Mouse (Mus musculus): ENCODE measurements around the gene Pabpn1. TPM values are rescaled to one million over a fixed set of nuclear protein-coding genes. Genes with fewer than 3 reads are reported as not detected.

Gene Pabpn1
- polyA plus RNA-seq, 1 experiment from 2014 or later = 168 TPM

DNA sequence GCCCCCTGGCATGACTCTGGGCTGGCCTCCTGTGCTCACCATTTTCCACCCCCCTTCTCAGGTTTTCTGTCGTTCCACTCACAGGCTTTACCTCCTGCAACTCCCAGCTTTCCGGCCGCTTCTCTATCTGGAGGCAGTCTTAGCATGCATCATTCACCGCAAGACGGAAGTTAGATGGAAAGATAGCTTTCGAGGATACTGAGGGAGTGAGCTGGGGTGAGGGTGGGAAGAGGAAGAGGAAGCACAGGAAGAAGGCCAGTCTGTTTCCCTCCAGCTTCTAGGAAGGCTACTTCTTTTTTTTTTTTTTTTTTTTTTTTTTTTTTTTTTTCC, 44.5 kb downstream of the Pabpn1 start:
- no peaks in the 10 kb centered on the region for H3K27me3 ChIP-seq (ENCODE audit: control insufficient read depth, insufficient read depth, low read length)
- H3K9ac ChIP-seq (ENCODE audit: low read depth, low read length) = no peak overlapping the region
- no peaks in the 10 kb centered on the region for H3K9me3 ChIP-seq (ENCODE audit: control insufficient read depth, low read length)
- H3K4me3 ChIP-seq (ENCODE audit: low read depth, low read length) = no peak overlapping the region
- H3K27ac ChIP-seq (ENCODE audit: low read depth, low read length) = no peak overlapping the region
- H3K4me2 ChIP-seq (replicated peaks; ENCODE audit: low read depth, low read length) = no peak overlapping the region
- ATAC-seq (ENCODE audit: low FRiP score) (no peak), DNase-seq (ENCODE audit: low spot score) (no peak)
- H3K4me1 ChIP-seq (replicated peaks; ENCODE audit: control insufficient read depth, insufficient read depth, low read length) = peaks cover 5% of the 10 kb centered on the region; the same call in 1 of the 2 replicates
- 72% methylated on average over 6 of the region's 6 CpGs for WGBS
- no peaks in the 10 kb centered on the region for H3K36me3 ChIP-seq (ENCODE audit: control insufficient read depth, insufficient read depth, low read length)

DNA sequence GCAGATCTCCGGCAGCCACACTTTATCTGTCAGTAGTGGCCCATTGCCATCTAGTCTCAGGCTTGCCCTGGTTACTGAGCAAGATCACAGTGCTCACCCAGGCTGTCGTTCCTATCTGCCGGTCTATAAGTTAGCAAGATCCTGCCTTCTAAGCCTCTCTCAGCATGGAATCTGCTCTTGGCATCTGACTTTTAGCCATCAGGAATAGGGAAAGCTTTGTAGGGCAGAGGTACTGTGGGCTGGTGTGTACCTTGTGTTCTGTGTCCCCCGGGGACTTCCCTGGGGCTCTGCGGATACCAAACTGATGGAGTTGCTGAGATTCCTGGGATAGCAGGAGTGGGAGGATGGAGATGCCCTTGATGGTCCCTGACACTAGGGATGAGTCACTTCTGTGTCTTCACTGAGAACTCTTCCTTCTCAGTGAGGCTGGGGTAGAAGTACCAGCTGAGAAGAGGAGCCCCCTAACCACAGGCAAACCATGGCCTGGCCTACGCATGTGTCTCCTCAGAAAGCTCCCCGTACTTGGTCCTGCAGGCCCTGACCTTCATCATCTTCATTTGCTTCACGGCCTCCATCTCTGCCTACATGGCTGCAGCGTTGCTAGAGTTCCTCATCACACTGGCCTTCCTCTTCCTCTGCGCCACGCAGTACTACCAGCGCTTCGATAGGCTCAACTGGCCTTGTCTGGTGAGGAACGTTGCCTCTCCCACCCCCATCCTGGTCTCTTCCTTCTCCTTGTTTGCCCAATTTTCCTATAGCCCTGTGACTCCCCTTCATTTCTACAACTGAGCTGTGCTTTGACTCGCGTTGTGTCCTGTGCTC, 45.3 kb downstream of the Pabpn1 start:
- 95% methylated on average over 16 of the region's 16 CpGs for WGBS
- no peak overlapping the region for H3K4me2 ChIP-seq (replicated peaks; ENCODE audit: low read depth, low read length)
- no peak overlapping the region for H3K27ac ChIP-seq (ENCODE audit: low read depth, low read length)
- H3K36me3 ChIP-seq (ENCODE audit: control insufficient read depth, insufficient read depth, low read length) = no peaks in the 10 kb centered on the region
- H3K4me3 ChIP-seq (ENCODE audit: low read depth, low read length) = no peak overlapping the region
- H3K9ac ChIP-seq (ENCODE audit: low read depth, low read length) = no peak overlapping the region
- H3K9me3 ChIP-seq (ENCODE audit: control insufficient read depth, low read length) = no peaks in the 10 kb centered on the region
- DNase-seq (ENCODE audit: low spot score) (no peak), ATAC-seq (ENCODE audit: low FRiP score) (no peak)
- no peaks in the 10 kb centered on the region for H3K27me3 ChIP-seq (ENCODE audit: control insufficient read depth, insufficient read depth, low read length)
- H3K4me1 ChIP-seq (replicated peaks; ENCODE audit: control insufficient read depth, insufficient read depth, low read length) = peaks cover 5% of the 10 kb centered on the region; the same call in 1 of the 2 replicates

DNA sequence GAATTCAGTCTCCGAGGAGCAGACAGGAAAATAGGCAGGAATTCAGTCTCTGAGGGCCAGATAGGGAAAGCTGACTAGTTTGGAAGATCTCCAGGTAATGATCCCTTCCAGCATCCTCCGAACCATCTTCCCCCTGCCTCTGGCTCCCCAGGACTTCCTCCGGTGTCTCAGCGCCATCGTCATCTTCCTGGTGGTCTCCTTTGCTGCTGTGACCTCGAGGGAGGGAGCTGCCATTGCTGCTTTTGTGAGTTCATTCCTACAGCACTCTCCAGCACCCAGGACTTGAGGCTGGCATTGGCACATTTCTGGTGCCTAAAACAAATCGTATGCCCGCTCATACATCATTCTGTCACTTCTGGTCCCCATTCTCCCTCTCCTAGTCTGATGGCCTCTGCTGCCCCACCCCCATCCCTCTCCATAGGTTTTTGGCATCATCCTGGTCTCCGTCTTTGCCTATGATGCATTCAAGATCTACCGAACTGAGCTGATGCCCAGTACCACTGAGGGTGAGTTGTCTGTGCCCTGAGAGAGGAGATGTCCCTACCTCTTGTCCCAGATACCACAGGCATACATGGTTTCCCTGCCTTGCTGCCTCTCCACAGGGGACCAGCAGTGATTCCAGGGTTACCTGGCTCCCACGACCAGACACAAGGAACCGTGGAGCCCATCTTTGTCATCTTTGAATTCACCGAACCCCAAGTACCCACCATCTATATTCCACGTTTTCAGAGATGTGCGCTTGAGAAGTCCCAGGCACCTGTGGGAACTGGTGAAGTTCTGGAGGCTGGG, 46.3 kb downstream of the Pabpn1 start:
- no peak overlapping the region for H3K4me2 ChIP-seq (replicated peaks; ENCODE audit: low read depth, low read length)
- no peak overlapping the region for H3K27ac ChIP-seq (ENCODE audit: low read depth, low read length)
- no peak overlapping the region for H3K9ac ChIP-seq (ENCODE audit: low read depth, low read length)
- ATAC-seq (ENCODE audit: low FRiP score) (no peak), DNase-seq (ENCODE audit: low spot score) (no peak)
- H3K9me3 ChIP-seq (ENCODE audit: control insufficient read depth, low read length) = no peaks in the 10 kb centered on the region
- no peak overlapping the region for H3K4me3 ChIP-seq (ENCODE audit: low read depth, low read length)
- WGBS = 77% methylated on average over 15 of the region's 15 CpGs
- peaks cover 3% of the 10 kb centered on the region; the same call in 1 of the 2 replicates for H3K4me1 ChIP-seq (replicated peaks; ENCODE audit: control insufficient read depth, insufficient read depth, low read length)
- H3K36me3 ChIP-seq (ENCODE audit: control insufficient read depth, insufficient read depth, low read length) = no peaks in the 10 kb centered on the region
- no peaks in the 10 kb centered on the region for H3K27me3 ChIP-seq (ENCODE audit: control insufficient read depth, insufficient read depth, low read length)

DNA sequence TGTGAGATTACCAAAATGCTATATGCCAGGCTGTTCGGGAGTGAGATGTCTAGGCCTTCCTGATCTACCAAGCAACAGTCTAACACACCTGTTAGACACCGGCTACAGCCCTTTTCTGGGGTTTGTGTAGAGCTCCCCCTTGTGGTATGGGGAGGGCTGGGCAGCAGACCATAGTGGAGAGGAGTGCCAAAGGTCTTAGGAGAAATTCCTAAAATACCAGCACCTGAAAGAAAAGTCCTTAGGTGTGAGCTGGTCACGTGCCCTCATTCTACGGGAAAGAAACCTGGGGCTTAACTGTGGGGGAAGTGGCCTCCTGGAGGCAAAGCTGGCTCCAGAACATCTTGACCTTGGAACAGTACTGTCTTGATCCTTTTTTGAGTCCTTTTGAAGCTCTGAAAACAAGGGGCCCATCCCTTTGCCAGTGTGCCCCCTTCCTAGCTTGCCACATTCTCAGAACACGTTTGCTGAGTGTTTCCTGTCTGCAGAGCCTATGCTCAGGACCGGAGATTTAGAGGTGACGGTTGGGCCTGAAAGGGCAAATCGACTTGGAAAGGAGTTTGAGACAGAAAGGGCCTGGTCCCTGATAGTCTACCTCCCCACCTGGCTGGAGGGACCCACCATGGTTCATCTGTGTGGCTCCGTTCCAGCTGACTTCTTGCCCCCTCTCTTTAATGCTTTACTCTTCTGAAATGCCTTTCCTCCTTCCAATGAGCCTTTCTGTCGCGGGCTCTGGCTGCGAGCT, 47.3 kb downstream of the Pabpn1 start:
- DNase-seq (ENCODE audit: low spot score) (peak; percentile 75), ATAC-seq (ENCODE audit: low FRiP score) (no peak)
- no peaks in the 10 kb centered on the region for H3K27me3 ChIP-seq (ENCODE audit: control insufficient read depth, insufficient read depth, low read length)
- H3K9ac ChIP-seq (ENCODE audit: low read depth, low read length) = no peak overlapping the region
- H3K9me3 ChIP-seq (ENCODE audit: control insufficient read depth, low read length) = no peaks in the 10 kb centered on the region
- H3K4me1 ChIP-seq (replicated peaks; ENCODE audit: control insufficient read depth, insufficient read depth, low read length) = peaks cover 3% of the 10 kb centered on the region; the same call in 1 of the 2 replicates
- H3K4me3 ChIP-seq (ENCODE audit: low read depth, low read length) = no peak overlapping the region
- no peak overlapping the region for H3K27ac ChIP-seq (ENCODE audit: low read depth, low read length)
- no peaks in the 10 kb centered on the region for H3K36me3 ChIP-seq (ENCODE audit: control insufficient read depth, insufficient read depth, low read length)
- WGBS = 52% methylated on average over 12 of the region's 12 CpGs
- H3K4me2 ChIP-seq (replicated peaks; ENCODE audit: low read depth, low read length) = no peak overlapping the region

DNA sequence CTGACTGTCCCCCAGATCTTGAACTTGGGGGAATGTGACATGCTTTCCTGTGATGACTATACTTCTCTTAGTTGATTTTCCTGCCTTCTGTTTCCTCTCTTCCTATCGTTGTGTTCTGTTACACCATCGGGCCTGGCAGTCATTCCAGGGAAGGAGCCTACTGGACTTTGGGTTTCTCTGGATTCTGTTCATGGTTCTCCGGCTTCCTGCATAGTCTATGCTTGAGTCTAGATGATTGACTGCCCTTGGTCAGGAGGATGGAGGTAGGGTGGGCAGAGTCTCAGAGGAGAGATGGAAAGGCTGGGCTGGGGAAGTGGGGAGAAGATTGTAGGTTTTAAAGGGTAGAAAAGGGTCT, 47.9 kb downstream of the Pabpn1 start:
- H3K4me2 ChIP-seq (replicated peaks; ENCODE audit: low read depth, low read length) = no peak overlapping the region
- no peak overlapping the region for H3K27ac ChIP-seq (ENCODE audit: low read depth, low read length)
- ATAC-seq (ENCODE audit: low FRiP score) (no peak), DNase-seq (ENCODE audit: low spot score) (no peak)
- H3K27me3 ChIP-seq (ENCODE audit: control insufficient read depth, insufficient read depth, low read length) = no peaks in the 10 kb centered on the region
- H3K36me3 ChIP-seq (ENCODE audit: control insufficient read depth, insufficient read depth, low read length) = no peaks in the 10 kb centered on the region
- peaks cover 3% of the 10 kb centered on the region; the same call in 1 of the 2 replicates for H3K4me1 ChIP-seq (replicated peaks; ENCODE audit: control insufficient read depth, insufficient read depth, low read length)
- H3K9ac ChIP-seq (ENCODE audit: low read depth, low read length) = no peak overlapping the region
- WGBS = 83% methylated on average over 3 of the region's 3 CpGs
- no peaks in the 10 kb centered on the region for H3K9me3 ChIP-seq (ENCODE audit: control insufficient read depth, low read length)
- H3K4me3 ChIP-seq (ENCODE audit: low read depth, low read length) = no peak overlapping the region

DNA sequence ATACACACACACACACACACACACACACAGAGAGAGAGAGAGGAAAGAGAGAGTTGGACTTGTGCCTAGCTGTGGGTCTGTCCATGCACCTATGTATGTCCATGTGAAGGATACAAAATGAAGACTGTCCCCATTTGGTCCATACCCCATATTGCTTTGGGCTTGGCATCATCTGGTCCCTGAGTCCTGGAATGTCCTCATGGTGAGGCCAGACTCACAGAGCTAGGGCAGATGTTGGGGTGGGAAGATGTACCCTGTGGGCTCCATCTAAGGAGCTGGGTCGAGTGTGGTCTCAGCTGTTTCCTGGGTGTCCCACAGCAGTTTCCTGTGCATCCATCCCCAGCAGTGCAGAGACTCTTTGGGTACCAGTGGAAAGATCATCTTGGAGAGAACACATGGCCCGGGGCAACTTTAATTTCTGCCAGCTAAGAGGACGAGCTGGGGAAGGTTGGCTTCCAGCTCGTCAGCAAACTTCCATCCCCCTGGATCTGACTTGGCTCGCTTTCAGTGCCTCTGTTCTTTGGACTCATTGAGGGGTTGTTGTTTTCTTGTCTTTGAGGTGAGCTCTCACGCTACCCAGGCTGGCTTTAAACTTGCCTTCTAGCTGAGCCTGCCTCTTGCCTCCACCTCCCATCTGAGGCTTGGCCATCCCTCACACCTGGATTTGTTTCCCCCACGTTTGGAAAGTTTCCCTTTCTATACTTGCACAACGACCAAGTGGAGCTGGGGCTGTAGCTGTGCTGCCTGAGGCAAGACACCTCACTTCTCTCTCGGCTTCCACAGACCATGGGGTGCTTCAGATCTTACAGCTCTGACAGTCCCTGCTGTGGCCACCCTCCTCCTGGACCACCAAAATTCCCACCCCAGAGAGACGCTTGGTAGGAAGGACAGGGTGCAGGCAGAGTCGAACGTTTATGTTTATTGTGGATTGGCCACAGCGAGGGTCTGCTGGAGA, 49.0 kb downstream of the Pabpn1 start:
- Histone ChIP-seq H3K4me3 (ENCODE audit: low read depth, low read length) (no peak overlapping the region), H3K27ac (ENCODE audit: low read depth, low read length) (no peak overlapping the region), H3K4me1 (replicated peaks; ENCODE audit: control insufficient read depth, insufficient read depth, low read length) (peaks cover 1% of the 10 kb centered on the region; the same call in 1 of the 2 replicates), H3K9ac (ENCODE audit: low read depth, low read length) (no peak overlapping the region), H3K4me2 (replicated peaks; ENCODE audit: low read depth, low read length) (no peak overlapping the region), H3K36me3 (ENCODE audit: control insufficient read depth, insufficient read depth, low read length) (no peaks in the 10 kb centered on the region), H3K27me3 (ENCODE audit: control insufficient read depth, insufficient read depth, low read length) (no peaks in the 10 kb centered on the region), H3K9me3 (ENCODE audit: control insufficient read depth, low read length) (no peaks in the 10 kb centered on the region)
- 67% methylated on average over 13 of the region's 13 CpGs for WGBS
- DNase-seq (ENCODE audit: low spot score) = no peak
- no peak for ATAC-seq (ENCODE audit: low FRiP score)

DNA sequence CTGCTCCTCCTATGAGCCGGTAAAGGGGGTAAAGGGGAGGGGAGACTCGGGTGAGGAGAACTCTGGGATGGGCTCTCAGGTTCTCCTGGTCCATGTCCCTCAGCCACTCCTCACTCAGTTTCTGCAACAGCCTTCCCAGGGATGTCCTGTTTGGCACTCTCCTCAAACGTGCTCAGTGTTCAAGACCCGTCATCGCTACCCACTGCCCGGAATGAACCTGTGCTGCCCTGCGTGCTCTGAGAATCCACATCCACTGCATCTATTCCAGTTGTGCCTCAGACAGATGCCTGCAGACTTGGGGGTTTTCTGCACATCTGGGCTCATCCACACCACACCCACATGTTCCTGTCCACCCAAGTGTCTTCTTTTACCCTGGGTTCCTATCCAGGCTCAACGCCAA, 50.2 kb downstream of the Pabpn1 start:
- H3K27ac ChIP-seq (ENCODE audit: low read depth, low read length) = no peak overlapping the region
- H3K36me3 ChIP-seq (ENCODE audit: control insufficient read depth, insufficient read depth, low read length) = no peaks in the 10 kb centered on the region
- no peak overlapping the region for H3K4me2 ChIP-seq (replicated peaks; ENCODE audit: low read depth, low read length)
- no peak overlapping the region for H3K9ac ChIP-seq (ENCODE audit: low read depth, low read length)
- 92% methylated on average over 8 of the region's 8 CpGs for WGBS
- no peak overlapping the region for H3K4me3 ChIP-seq (ENCODE audit: low read depth, low read length)
- no peaks in the 10 kb centered on the region for H3K4me1 ChIP-seq (replicated peaks; ENCODE audit: control insufficient read depth, insufficient read depth, low read length)
- ATAC-seq (ENCODE audit: low FRiP score) (no peak), DNase-seq (ENCODE audit: low spot score) (no peak)
- no peaks in the 10 kb centered on the region for H3K27me3 ChIP-seq (ENCODE audit: control insufficient read depth, insufficient read depth, low read length)
- no peaks in the 10 kb centered on the region for H3K9me3 ChIP-seq (ENCODE audit: control insufficient read depth, low read length)

DNA sequence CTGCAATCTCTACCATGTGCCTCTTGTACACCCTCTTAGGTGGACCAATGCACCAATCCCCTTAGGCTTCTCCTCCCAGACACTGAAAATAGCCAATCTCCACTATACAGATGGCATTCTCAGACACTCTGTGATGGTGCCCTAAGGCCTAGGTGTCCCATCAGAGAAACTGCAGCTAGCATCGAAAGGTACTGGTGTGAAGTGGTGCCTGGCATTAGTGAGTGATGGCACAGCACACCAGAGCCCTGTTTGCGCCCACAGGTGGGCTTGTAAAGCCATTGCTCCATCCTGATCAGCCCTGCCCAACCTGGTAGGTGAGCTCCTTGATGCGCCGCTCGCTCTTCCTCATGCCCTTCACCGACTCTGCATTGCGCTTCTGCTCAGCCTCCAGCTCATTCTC, 51.7 kb downstream of the Pabpn1 start:
- ATAC-seq (ENCODE audit: low FRiP score) (no peak), DNase-seq (ENCODE audit: low spot score) (no peak)
- Histone ChIP-seq H3K4me2 (replicated peaks; ENCODE audit: low read depth, low read length) (no peak overlapping the region), H3K27me3 (ENCODE audit: control insufficient read depth, insufficient read depth, low read length) (no peaks in the 10 kb centered on the region), H3K4me1 (replicated peaks; ENCODE audit: control insufficient read depth, insufficient read depth, low read length) (no peaks in the 10 kb centered on the region), H3K4me3 (ENCODE audit: low read depth, low read length) (no peak overlapping the region), H3K9me3 (ENCODE audit: control insufficient read depth, low read length) (no peaks in the 10 kb centered on the region), H3K36me3 (ENCODE audit: control insufficient read depth, insufficient read depth, low read length) (no peaks in the 10 kb centered on the region), H3K9ac (ENCODE audit: low read depth, low read length) (no peak overlapping the region), H3K27ac (ENCODE audit: low read depth, low read length) (no peak overlapping the region)
- WGBS = 92% methylated on average over 7 of the region's 7 CpGs

Data from hindbrain, embryonic 11.5 days (tissue).